Mouse (Mus musculus) spleen, adult 2 months (tissue): ENCODE data around the gene Shf.

Source experiments
- CTCF ChIP-seq: fragments of 200-500 bp; IDR thresholded peaks from 2 replicates; pipeline ENCODE4 v1.5.1; 2011; ENCODE audit warnings: mild to moderate bottlenecking, inconsistent platforms; ENCODE audit not compliant: insufficient read depth, insufficient read length, insufficient replicate concordance; ENCODE audit errors: extremely low read depth
- POLR2A ChIP-seq: fragments of 200-500 bp; IDR thresholded peaks from 2 replicates; pipeline ENCODE4 v1.6.1; 2011; ENCODE audit warnings: low read depth, low read length, inconsistent platforms

GRCm38 (mm10) chr2:122345106-122345893 is 23.7 kb downstream of the Shf start:
- TF ChIP-seq CTCF = no peak
- TF ChIP-seq POLR2A = no peak
